Mouse (Mus musculus): Measurements from ENCODE around the gene Ssbp4. TPM values are rescaled to one million over a fixed set of nuclear protein-coding genes. Genes with fewer than 3 reads are reported as not detected.
A peak's percentile ranks its signal among the peaks of the same experiment; 100 is the strongest.

Gene Ssbp4
- polyA plus RNA-seq, 1 experiment from 2014 or later = 135 TPM

DNA sequence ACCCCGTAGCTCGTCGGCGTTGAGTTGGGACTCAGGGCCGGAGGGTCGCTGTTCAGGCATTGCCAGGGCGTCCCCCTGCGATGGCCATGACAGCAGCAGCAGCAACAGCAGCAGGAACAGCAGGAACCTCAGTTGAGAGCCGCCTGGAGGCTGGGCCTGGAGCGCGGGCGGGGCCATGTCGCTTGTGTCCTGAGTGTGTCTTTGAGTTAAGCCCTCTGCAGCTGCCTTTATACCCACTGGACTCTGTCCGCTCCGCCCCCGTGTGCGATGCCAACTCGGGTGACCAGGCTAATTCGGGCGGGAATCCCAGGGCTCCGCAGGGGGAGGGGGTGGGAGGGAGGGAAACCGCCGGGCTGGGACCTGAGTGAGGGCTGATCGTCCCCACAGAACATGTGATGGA is 22.8 kb upstream of the Ssbp4 start:
- DNase-seq (ENCODE audit: low spot score) = no peak

DNA sequence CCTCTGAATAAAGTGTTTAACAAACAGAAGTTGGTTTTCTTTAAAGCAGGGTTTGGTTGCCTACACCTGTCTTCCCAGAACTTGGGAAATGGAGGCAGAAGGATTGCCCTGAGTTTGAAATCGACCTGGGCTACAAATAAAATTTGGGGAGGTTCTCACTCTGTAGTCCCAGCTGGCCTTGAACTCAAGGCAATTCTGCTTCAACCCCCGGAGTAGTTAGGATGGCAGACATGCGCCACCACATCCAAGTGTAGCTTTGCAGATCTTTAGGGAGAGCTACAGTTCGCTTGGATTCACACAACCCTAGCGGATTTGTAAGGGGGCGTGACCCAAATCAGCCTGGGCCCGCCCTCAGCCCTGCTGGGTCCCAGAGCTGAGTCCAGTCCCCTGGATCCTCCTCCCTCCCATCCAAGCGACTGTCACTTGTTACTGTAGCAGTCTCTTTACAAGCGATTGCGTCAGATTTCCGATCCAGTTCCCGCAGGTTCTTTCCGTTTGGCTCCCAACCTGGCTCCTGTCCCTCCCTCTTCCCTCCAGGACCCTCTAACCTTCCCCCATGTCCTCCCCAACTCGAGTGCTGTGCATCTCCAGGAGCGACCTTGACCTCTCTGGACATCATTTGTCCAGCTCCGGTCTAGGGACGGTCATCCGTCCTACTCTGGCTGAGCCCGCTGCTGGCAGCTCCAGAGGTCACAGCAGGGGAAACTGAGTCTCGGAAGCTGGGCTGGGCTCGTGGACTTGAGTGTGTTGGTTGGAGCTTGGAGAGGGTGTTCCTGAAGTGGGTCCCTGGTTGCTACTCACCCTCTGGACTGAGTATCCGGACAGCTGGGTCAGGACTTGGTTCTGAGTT is 22.1 kb upstream of the Ssbp4 start:
- DNase-seq (ENCODE audit: low spot score) = no peak

DNA sequence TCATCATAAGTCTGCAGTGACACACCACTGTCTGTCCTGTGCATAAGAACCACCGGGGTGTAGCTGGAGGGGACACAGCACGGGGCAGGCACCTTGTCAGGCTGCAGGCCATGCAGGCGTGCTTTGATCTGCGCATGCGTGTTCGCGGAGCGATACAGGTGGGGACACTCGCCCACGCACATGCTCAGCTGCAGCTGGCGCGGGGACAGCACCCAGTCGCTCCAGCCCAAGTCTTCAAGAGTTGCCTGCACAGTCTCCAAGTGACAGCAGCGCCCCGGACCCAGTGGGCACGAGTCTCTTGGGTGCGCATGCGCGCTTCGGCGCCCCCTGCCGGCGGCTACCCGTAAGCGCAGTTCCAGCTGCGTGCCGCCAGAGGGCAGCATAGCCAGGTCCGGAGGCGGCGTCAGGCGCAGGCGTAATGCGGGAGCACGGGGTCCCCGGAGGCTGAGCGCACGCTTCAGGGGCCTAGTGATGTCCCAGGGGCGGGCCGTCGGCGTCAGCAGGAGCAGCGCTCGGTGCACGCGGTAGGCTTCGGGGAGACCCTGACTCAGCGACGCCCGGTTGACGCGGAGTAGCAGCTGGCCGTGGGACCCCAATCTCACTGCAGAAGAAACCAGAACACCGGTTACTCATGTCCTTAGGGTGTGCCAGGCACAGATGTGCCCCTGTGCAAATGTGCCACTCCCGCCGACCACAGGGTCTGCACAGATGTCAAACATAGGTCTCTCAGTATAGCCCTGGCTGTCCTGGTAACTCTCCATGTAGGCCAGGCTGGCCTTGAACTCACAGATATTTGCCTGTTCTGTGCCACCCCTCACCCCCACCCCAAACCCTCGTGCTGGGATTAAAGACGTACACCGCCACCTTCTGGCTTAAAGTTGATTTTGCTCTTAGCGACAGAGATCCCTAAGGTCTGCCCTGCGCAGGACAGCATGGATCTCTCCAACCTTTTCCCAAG is 21.2 kb upstream of the Ssbp4 start:
- DNase-seq (ENCODE audit: low spot score) = peak; percentile 97

DNA sequence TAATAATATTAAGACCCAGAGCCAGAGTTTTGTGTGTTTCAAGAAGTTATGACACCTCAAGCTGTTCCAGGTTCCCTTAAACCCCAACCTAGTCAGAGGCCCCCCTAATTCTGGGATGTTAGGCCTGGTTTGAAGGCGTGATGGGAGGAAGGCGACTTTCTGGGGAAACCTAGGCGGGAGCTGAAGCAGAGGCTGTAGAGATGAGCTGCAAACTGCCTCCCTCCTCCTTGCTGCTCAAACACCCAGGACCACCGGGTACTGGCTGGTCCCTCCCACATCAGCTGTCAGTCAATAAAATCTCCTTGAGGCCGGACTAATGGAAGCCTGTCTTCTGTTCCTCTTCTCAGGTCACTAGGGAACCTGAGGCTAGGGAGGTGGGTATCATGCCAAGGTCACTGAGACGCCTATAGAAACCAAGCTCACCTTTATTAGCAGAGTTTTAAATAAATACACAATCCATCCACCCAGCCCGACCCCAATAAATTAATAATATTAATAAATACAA is 20.4 kb upstream of the Ssbp4 start:
- no peak for DNase-seq (ENCODE audit: low spot score)

DNA sequence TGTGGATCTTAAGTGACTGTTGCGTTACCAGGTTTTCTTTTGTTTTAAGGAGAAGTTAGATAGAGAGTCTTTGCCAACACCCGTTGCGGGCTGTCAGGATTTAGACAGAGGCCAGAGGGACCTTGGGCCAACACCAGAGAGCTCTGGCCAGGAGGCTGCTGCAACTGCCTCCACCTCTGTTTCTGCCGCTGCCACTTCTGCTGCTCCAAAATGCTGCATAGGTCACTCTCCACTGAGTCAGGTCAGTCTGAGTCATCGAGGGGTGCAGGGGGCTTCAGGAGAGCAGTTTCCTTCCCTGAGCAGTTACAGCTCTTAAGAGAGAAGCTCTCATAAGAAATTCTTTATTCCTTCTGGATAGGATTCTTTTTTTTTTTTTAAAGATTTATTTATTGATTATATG is 18.4 kb upstream of the Ssbp4 start:
- no peak for DNase-seq (ENCODE audit: low spot score)

DNA sequence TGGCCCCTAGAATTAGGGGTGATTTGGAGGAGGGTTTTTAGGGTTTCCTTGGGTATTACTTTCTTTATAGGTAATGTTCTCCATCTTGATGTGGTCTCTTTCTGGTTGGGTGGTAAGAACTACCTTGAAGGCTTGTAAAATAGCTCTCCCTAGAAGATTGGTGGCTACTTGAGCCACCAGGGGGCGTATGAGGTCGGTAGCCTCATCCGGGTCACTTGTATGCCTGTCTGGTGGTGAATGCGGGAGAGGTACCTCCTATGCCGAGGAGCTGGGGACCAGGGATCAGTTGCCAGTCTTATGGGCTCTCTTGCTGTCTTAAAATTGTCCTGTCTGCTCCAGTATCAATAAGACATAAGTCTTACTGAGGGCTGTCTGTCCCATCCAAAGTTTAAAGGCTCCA is 16.4 kb upstream of the Ssbp4 start:
- DNase-seq (ENCODE audit: low spot score) = peak; percentile 72

DNA sequence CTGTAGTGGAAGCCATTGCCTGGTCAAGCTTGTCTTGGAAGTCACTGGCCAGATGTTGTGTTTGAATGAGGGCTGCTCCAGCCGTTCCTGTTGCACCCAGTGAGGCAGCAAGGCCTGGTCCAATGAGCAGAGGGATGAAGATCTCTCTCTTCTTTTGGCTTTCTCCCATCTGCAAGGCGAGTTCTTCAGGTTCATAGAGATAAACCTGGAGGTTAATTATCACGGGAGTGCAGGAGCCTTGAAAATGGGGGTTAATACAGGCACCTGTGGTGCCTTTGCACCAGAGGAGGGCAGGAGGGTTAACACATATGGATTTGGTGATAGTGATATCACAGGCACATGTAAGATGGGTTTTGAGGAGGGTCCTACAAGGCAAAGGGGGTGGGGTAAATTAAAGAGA is 13.5 kb upstream of the Ssbp4 start:
- no peak for DNase-seq (ENCODE audit: low spot score)

DNA sequence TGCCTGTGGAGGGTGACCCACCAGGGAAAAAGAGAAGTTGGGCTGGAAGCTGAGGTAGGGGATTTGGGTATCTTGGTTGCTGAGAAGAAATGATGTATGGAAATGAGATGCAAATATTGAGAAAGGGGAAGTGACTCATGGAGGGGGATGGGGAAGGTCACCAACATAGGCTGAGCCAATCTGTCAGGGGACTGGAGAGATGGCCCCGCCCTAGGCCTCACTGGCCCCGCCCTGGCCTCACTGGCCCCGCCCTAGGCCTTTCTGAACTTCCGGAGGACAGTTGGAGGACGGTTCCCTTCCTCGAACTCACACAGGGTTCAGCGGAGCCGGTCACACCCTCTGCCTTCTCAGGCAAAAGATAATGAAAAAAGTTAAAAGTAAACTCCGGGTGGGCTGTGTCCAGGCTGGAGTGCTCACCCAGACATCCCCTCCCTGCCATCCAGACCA is 10.2 kb upstream of the Ssbp4 start:
- DNase-seq (ENCODE audit: low spot score) = peak; percentile 55

DNA sequence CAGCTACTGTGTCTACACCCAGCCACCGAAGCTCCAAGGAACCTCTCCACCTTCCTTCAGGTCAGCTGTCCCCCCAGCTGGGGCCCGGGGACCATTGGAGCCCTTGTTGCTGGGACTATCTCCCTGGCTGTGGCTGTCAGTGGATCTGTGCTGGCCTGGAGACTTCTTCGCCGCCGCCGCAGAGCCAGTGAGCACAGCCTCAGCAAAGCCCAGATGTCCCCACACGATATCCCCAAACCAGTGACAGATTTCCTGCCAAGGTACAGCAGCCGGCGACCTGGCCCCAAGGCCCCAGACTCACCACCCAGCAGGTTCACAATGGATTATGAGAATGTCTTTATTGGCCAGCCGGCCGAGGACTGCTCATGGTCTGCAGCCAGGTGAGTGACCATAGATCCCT is 9.3 kb upstream of the Ssbp4 start:
- no peak for DNase-seq (ENCODE audit: low spot score)

DNA sequence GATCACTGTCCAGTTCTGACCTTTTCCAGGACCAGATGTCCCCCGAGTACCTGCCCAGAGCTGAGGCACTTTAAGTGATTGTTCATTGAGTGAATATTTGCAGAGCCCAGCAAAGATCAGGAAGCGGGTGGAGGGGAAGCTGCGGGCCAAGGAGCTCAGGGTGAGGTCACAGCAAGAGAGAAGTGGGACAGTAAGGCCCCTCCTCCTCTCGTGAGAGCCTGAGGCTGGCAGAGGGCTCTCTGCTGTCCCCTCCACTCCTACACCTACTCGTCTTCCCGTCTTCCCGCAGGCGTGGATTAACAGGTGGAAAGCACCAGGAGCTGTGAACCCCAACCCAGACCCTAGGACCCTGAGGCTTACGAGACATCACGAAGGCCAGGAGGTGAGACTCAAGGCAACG is 8.0 kb upstream of the Ssbp4 start:
- no peak for DNase-seq (ENCODE audit: low spot score)

DNA sequence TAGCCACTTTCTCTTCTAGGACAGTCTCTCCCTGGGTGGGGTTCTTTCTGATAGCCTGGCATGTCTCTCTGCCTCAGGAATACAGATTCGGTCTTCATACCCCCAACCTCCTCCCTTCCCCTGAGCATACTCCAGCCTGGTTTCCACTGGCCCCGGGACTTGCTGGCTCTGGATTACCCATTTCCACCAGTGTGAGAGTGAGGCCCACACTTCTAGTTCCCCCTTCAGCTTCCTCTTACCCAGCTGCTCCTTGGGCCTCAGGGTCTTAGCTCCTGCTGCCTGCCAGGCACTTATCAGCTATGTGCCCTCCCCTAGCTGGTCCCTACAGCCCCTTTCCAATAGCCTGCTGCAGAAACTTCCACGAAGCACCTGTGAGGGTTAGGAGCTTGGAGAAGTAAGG is 7.2 kb upstream of the Ssbp4 start, which contains the start of gene Lrrc25:
Gene Lrrc25 (plus strand): TSS at position 262 of the 400 bp plus-strand sequence.
- DNase-seq (ENCODE audit: low spot score) = no peak

DNA sequence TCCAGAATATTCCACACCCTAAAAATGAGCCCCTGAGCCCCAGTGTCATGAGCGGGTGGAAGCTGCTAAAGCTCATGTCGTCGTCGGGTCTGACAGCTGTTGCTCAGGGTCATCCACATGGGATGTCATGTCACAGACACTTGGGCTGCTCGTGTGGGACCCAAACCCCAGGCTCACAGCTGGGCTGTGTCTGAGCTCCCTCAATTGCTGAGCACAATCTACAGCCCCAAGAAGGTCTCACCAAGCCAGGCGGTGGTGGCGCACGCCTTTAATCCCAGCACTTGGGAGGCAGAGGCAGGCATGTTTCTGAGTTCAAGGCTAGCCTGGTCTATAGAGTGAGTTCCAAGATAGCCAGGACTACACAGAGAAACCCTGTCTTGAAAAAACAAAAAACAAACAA is 6.6 kb upstream of the Ssbp4 start:
- no peak for DNase-seq (ENCODE audit: low spot score)

DNA sequence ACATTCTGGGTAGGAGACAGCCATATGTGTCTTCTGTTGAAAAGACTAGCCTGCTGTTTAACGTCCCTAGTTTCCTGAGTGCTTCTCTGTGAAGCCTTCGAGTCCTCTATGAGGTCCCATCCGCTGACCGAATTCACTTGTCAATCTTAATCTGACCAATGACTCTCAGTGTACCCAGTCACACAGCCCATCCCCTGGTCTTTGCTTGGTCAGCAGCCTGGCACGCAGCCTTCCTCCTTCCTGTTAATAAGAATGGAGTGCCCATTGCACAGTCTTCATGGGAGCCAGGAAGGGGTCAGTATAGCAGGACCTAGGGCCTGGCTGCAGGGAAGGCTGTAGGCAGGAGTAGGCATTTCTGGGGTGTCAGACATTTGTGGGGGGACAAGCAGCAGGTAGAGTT is 5.8 kb upstream of the Ssbp4 start:
- DNase-seq (ENCODE audit: low spot score) = no peak

DNA sequence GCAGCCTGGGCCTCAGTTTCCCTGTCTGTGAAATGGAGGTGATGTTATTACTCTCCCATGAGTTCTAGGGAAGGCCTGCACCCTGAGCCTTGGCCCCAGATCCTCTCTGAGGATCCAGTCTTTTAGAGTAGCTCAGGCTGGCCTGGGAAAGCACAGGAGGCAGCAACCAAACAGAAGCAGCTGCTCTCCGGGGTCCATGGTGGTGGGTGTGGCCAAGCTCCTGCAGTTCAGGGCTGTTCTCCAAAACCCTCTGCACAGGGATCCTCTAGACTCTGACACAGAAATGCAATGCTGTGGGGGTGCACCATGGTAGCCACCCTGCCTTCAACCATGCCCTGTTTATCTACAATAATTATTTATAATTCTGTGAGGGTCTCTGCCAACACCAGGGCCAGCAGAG is 5.1 kb upstream of the Ssbp4 start:
- no peak for DNase-seq (ENCODE audit: low spot score)

DNA sequence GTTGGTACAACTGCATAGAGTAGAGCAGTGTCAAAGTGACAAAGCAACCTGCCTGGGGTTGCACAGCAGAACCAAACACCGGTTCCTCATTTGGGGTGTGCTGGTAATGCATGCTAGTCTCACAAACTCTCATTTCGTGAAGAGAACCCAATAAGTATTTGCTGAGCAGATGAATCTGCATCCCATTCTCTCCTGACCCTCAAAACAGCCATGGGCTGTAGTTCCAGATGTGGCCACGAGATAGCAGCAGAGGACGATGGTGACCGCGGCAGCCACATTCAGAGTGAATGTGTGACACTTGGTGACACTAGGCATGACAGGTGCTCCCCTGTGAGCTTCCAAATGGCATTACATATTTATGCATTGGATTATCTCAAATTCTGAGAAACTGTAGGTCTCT is 3.2 kb upstream of the Ssbp4 start:
- peak; percentile 91 for DNase-seq (ENCODE audit: low spot score)

DNA sequence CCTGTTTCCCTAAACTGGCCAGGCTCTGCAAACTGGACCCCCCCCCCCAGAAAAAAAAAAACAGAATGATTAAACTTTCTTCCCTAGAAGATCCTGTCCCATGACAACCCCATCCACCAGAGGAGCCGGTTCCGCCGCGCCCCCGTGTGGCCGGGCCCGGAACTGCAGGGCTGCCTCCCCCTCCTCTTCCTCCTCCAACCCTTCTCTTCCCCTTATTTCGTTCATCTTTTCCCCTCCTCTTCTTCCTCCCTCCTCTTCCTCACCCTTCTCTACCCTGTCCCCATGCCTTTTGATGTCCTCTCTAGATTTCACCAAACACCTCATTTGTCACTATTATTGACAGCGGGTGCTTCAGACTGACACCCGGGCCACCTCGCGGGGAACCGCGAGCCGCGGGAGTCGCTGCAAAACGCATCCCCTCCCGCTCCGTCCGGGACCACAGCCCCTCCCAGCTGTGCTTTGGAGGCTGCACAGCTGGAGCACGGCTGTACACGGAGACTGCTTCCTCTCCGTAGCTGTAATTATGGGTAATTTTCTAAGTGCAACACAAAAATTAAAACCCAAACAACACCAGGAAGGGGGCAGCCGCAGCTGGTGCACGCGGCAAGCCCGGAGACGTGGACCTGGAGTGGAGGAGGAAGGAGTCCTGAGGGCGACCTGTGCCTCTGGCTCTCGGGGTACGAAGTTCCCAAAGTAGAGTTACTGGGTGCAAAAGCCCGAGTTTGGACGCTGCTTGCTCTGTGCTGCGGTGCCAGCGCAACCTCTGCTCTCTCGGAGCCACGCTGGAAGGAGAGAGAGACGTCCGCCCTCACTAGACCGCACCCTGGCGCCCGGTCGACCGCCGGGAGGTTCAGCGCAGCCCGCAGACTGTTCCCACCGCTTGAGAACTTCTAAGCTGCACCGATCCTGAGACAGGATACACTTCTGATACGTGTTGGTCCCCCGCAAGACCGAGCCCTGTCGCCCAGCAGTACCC is 2.4 kb upstream of the Ssbp4 start:
- DNase-seq (ENCODE audit: low spot score) = peak; percentile 77

DNA sequence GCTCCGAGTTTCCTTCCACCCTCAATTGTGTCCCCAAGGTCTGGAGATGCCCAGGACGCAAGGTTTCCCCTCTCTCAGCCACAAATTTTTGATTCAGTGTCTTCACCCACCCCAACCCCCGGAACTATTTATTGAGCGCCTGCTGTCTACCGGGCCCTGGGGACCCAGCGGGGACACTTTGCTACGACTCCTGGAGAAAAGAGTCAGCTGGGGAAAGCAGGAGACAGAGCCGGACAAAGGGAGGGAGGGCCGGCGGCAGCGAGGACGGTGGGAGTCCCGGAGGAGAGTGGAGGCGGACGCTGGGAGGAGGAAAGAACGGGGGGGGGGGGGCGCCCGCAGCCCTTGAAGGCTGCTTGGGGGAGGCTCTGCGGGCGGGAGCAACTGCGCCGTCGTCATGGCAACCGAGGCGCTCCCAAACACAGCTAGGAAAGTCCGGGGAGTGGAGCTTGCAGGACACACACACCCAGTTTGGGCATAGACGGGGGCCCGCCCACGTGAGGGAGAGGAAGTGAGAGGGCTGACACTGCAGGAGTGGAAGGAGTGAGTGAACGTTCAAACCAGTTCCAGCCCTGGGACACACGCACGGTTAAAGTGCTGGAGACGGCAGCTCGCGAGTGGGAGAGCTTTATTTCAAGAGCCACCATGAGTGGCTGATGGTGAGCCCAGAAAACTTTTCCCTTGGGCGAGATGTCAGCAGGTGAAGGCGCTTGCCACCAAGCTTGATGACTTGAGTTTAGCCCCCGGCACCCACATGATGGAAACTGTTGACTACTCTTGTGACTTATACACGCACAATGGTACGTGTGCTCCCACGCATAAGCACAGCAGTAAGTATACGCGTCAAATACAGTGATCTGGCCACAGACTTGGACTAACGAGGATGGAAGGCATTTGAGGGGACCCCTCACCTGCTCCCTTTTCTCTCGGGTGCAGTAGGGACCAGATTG is 1.4 kb upstream of the Ssbp4 start:
- peak; percentile 81 for DNase-seq (ENCODE audit: low spot score)

DNA sequence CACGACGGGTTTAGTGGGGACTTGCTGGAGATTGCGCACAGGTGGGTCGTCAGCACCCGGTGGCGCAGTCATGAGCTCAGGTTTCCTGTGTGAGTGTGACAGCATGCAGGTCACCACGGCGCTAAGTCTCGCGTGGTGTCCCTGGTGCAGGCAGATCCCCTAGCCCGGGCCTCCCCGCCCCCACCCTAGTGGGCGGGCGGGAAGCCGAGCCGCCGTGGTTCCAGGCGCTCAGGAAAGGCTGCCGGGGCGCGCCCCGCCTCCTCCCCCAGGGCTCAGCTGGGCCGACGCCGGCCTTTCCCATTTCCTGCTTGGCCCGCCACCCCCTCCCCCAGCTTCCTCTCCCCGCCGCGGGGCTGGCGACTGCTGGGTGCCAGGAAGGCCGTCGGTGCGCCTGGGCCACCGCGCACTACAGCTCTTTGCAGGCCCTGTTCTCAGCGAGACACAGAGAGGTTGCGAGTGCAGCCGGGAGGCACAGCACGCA is 736 bp upstream of the Ssbp4 start:
- DNase-seq (ENCODE audit: low spot score) = peak; percentile 90
